Mouse (Mus musculus): ENCODE measurements around the gene Rundc1.
"Not testable (repeated sequence)": the region's sequence is repeated elsewhere in the genome, so short reads cannot be mapped to it uniquely, and the experiment has no call there.

DNA sequence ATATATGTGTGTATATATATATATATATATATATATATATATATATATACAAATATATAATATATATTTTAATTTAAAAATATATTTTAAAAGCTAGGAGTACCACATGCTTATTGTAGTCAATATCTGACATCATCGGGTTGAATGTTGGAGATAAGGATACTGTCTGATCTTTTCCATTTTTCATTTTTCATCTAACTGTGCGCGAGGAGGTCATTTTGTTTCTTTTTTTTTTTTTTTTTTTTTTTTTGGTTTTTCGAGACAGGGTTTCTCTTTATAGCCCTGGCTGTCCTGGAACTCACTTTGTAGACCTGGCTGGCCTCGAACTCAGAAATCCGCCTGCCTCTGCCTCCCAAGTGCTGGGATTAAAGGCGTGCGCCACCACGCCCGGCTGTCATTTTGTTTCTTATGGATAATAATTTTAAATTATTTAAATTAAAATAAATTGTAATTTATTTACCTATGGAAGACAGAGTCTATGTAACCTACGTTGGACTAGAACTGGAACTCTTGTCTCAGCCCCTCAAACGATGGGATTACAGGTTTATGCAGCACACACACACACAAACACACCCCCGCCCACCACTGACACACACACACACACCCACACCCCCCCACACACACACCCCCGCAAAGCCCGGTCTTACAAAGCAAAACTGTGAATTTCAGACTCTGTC is 16.7 kb downstream of the Rundc1 start:
- not testable (repeated sequence) for TF ChIP-seq CTCF (conservative IDR thresholded peaks at IDR 0.05; ENCODE audit: insufficient read depth, insufficient read length, low read depth, low read length); POLR2A (IDR thresholded peaks at IDR 0.05; ENCODE audit: low read depth, low read length)
